Mouse (Mus musculus) stomach, adult 2 months (tissue): ENCODE measurements around the gene Klrc3. TPM values are rescaled to one million over a fixed set of nuclear protein-coding genes. Genes with fewer than 3 reads are reported as not detected.

ENCODE experiments used
- polyA plus RNA-seq: library from polyadenylated mRNA; depleted of rRNA; stranded (reverse); fragments of >200 nt; gene quantifications from 2 replicates; pipeline ENCODE4 v1.2.3, GENCODE M21; 2012; rRNA removed

The Klrc3 gene
- polyA plus RNA-seq = not detected in 2 replicates

DNA sequence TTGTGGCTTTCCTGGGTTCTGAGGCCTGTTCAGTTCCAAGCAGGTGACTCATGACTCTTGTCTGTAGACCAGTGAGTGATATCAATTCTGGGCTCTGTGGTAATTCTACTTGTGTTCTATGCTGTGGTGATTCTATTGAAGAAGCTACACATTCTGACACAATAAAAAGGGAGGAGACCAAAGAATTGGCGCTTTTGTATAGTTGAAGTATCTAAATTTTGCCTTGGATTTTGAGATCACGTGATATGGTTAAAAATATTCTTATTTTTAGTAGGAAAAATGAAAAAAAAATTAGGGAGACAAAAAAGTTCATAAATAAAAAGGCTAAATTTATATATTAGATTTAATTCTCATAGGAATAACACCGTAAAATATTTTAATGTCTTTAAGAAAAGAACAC, at the start of gene Klrc3:
TSS of gene Klrc3 (minus strand) at position 101 of the 400 bp plus-strand sequence.

DNA sequence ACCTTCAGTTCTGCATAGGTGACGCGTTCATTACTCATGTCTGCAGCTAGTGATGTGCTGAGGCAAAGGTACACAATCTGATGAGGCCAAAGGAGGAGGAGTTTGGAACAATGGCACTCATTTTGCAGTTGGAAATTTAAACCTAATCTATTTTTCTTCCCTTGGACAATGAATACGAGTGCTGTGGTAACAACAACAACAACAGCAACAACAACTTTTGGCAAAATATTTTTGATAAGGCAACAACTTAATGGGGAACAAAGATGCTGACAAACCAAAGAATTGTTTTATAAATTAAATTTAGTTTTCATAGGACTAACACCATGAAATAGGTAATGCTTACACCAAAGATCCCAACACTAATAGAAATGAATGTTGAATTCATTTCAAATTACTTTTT, 35.7 kb upstream of the Klrc3 start, which contains the start of gene Klrc1:
TSS of gene Klrc1 (minus strand) at position 101 of the 400 bp plus-strand sequence.

DNA sequence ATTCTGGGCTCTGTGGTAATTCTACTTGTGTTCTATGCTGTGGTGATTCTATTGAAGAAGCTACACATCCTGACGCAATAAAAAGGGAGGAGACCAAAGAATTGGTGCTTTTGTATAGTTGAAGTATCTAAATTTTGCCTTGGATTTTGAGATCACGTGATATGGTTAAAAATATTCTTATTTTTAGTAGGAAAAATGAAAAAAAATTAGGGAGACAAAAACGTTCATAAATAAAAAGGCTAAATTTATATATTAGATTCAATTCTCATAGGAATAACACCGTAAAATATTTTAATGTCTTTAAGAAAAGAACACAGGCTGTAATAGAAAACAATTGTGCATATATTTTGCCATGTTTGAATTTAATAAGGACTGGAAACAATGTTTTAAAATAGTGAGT, 17.5 kb upstream of the Klrc3 start, which contains the start of gene Klrc2:
TSS of gene Klrc2 (minus strand) at position 101 of the 400 bp plus-strand sequence.

DNA sequence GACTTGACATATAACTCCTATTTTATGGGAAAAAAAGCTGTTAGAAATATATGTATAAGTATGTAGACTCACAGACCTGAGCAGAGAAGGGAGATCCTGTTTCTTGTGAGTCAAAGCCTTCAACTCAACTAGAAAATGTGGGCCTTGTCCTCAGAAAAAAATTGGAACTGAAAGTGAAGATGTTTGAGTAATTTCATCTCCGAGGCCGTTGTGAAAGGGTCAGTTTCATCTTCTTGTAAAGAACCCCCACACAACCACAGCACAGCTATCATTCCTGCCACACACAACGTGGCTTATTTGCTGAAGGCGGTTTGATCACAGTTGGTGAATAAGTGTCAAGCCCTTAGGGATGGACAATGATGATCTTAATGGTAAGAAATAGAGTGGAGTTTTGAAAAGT, 19.4 kb downstream of the Klrc3 start, which contains the start of gene Klrk1:
TSS of gene Klrk1 (minus strand) at position 130 of the 400 bp plus-strand sequence.

DNA sequence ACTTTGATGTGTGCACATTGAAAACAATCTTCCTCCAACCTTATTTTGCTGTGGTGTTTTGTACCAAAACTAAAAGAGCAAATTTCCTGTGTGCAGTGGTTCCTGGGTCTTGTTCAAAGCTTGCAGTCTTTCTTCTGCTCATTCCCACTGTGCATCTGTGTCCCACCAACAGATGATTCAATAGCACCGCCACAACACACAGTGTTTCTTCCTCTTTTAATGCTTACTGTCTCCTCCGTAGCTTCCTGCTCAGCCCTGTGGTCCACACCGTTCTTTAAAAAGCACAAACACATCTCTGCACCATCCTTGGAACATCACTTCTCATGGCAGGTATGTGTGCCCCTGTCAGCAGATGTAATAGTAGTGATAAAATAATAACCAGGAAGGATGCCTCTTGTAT, 51.6 kb downstream of the Klrc3 start, which contains the start of gene Klrd1:
TSS of gene Klrd1 (plus strand) at position 275 of the 400 bp plus-strand sequence.

Other genes starting within 250 kb of the Klrc3 start
- gene Clec1b, start 246.0 kb downstream of the Klrc3 start, polyA plus RNA-seq = not detected in 2 replicates
- gene Clec9a, start 234.5 kb downstream of the Klrc3 start, polyA plus RNA-seq = 0.10 and 0.28 TPM in 2 replicates
- gene Clec1a, start 191.3 kb downstream of the Klrc3 start, polyA plus RNA-seq = 0.15 and 0.60 TPM in 2 replicates
- not detected in 2 replicates for gene Olr1, start 136.2 kb downstream of the Klrc3 start, polyA plus RNA-seq
- not detected in 2 replicates for gene Tmem52b, start 130.8 kb downstream of the Klrc3 start, polyA plus RNA-seq
- 32.0 and 33.7 TPM in 2 replicates for gene Gabarapl1, start 110.2 kb downstream of the Klrc3 start, polyA plus RNA-seq
- gene Klre1, start 65.4 kb downstream of the Klrc3 start, polyA plus RNA-seq = not detected in 2 replicates
- not detected in 2 replicates for gene Klrd1, start 51.6 kb downstream of the Klrc3 start, polyA plus RNA-seq
- not detected in 2 replicates for gene Klrk1, start 19.5 kb downstream of the Klrc3 start, polyA plus RNA-seq
- not detected in 2 replicates for gene Klrc2, start 17.4 kb upstream of the Klrc3 start, polyA plus RNA-seq
- gene Klrc1, start 35.6 kb upstream of the Klrc3 start, polyA plus RNA-seq = not detected in 2 replicates
- not detected in 2 replicates for gene Klri1, start 73.8 kb upstream of the Klrc3 start, polyA plus RNA-seq
- gene Klri2, start 97.1 kb upstream of the Klrc3 start, polyA plus RNA-seq = not detected in 2 replicates
- gene Gm156, start 140.9 kb upstream of the Klrc3 start, polyA plus RNA-seq = not detected in 2 replicates
- not detected in 2 replicates for gene Gm17631, start 219.3 kb upstream of the Klrc3 start, polyA plus RNA-seq
- gene Klra17, start 233.3 kb upstream of the Klrc3 start, polyA plus RNA-seq = not detected in 2 replicates